Mouse (Mus musculus) testis, adult 2 months (tissue): ENCODE data around the gene Hs3st6.

Experiments
- CTCF ChIP-seq: fragments of 200-500 bp; IDR thresholded peaks from 2 replicates; pipeline ENCODE4 v1.5.1; 2012; ENCODE audit warnings: low read depth, mild to moderate bottlenecking, inconsistent platforms, low read length, moderate library complexity; ENCODE audit not compliant: control insufficient read depth, insufficient read depth, insufficient replicate concordance
- POLR2A ChIP-seq: fragments of 200-500 bp; IDR thresholded peaks from 2 replicates; pipeline ENCODE4 v1.6.1; 2012; ENCODE audit warnings: low read depth, mild to moderate bottlenecking, inconsistent platforms, low read length, moderate library complexity; ENCODE audit not compliant: control insufficient read depth

GRCm38 (mm10) chr17:24739926-24740325 is 12.9 kb upstream of the Hs3st6 start:
- TF ChIP-seq CTCF (no peak), POLR2A (no peak)
